In genomic region chr11:43186291-43186690, GRCm38 (mm10) we compare ENCODE assay signal across 11 mouse cellular contexts. TPM values are rescaled to one million over a fixed set of nuclear protein-coding genes. Genes with fewer than 3 reads are reported as not detected.
"Had no signal": no experiment of that assay in that cellular context is flagged by ENCODE, and none has a peak within 500 bp of the region (broad histone marks: within the 10 kb centered on the region; RNA-seq: fewer than 3 reads in every experiment).

No protein-coding gene starts in this region.

- DNase-seq: kidney, postnatal 14 days; kidney, postnatal 4 days; liver; lung, adult 18-20 months; lung, postnatal 10 days; lung, postnatal 36 days; retina, postnatal 1 day; right cerebral cortex, postnatal 25 days; thymus, adult 18-20 months; thymus, postnatal 36 days had no signal

RNA-seq across cellular contexts. Expression of gene Atp10b, which starts 36.6 kb away (rescaled TPM):
- total RNA-seq: monocyte, adult 5-6 weeks had no signal
